In genomic region chr3:133491370-133491769, GRCm38 (mm10) we compare ENCODE assay signal across 20 mouse cellular contexts. TPM values are rescaled to one million over a fixed set of nuclear protein-coding genes. Genes with fewer than 3 reads are reported as not detected.
DNase-seq lines count a peak whose midpoint lies in the region; ATAC-seq and TF ChIP-seq lines count a peak whose summit lies in the region.
"Had no signal": no experiment of that assay in that cellular context is flagged by ENCODE, and none has a peak within 500 bp of the region (broad histone marks: within the 10 kb centered on the region; RNA-seq: fewer than 3 reads in every experiment).

No protein-coding gene starts in this region.

- H3K9me3 ChIP-seq in intestine, embryonic 16.5 days (ENCODE audit: control insufficient read depth, low read length), result no peaks in the 10 kb centered on the region
- H3K9me3 ChIP-seq in intestine, embryonic 15.5 days, result no peaks in the 10 kb centered on the region
- no peaks in the 10 kb centered on the region for H3K9me3 ChIP-seq in G1E (replicated peaks)
- H3K9me3 ChIP-seq: embryonic facial prominence, embryonic 12.5 days; forebrain, embryonic 13.5 days; forebrain, embryonic 15.5 days had no signal

- no peak for TF ChIP-seq CTCF in G1E (IDR thresholded peaks at IDR 0.05; ENCODE audit: low read depth, low read length)

- no peak overlapping the region for H3K4me2 ChIP-seq in intestine, embryonic 16.5 days (ENCODE audit: low read depth, low read length)
- H3K4me2 ChIP-seq in intestine, embryonic 15.5 days (replicated peaks), result no peak overlapping the region
- H3K4me2 ChIP-seq: embryonic facial prominence, embryonic 12.5 days; forebrain, embryonic 13.5 days; forebrain, embryonic 15.5 days had no signal

- H3K27ac ChIP-seq in intestine, embryonic 16.5 days (ENCODE audit: low read length), result no peak overlapping the region
- no peak overlapping the region for H3K27ac ChIP-seq in intestine, embryonic 15.5 days
- H3K27ac ChIP-seq: embryonic facial prominence, embryonic 10.5 days; embryonic facial prominence, embryonic 12.5 days; forebrain, embryonic 13.5 days; forebrain, embryonic 15.5 days had no signal

- peaks cover 8% of the 10 kb centered on the region for H3K36me3 ChIP-seq in intestine, embryonic 16.5 days (ENCODE audit: control insufficient read depth, insufficient read depth, low read length)
- peaks cover 17% of the 10 kb centered on the region for H3K36me3 ChIP-seq in intestine, embryonic 15.5 days
- peaks cover 35% of the 10 kb centered on the region for H3K36me3 ChIP-seq in G1E (replicated peaks)

- no peak overlapping the region for H3K4me3 ChIP-seq in intestine, embryonic 16.5 days (ENCODE audit: low read length)
- no peak overlapping the region for H3K4me3 ChIP-seq in intestine, embryonic 15.5 days (replicated peaks)
- no peak overlapping the region for H3K4me3 ChIP-seq in G1E (ENCODE audit: low read depth, low read length)
- H3K4me3 ChIP-seq: embryonic facial prominence, embryonic 10.5 days; embryonic facial prominence, embryonic 12.5 days; forebrain, embryonic 13.5 days; forebrain, embryonic 15.5 days had no signal

- no peaks in the 10 kb centered on the region for H3K27me3 ChIP-seq in intestine, embryonic 16.5 days (replicated peaks; ENCODE audit: control insufficient read depth, insufficient read depth, low read length)
- no peaks in the 10 kb centered on the region for H3K27me3 ChIP-seq in intestine, embryonic 15.5 days (replicated peaks)
- no peaks in the 10 kb centered on the region for H3K27me3 ChIP-seq in G1E (ENCODE audit: insufficient read depth, low read length)
- H3K27me3 ChIP-seq: CH12.LX; embryonic facial prominence, embryonic 12.5 days; forebrain, embryonic 13.5 days; forebrain, embryonic 15.5 days had no signal

- ATAC-seq in intestine, embryonic 16.5 days, result peak; percentile 40; the same call in 1 of the 2 replicates
- no peak for ATAC-seq in intestine, embryonic 15.5 days
- peak; percentile 28; the same call in 1 of the 2 replicates for ATAC-seq in G1E (ENCODE audit: extremely low read depth, insufficient number of reproducible peaks, low FRiP score, poor library complexity, severe bottlenecking)
- ATAC-seq: CD4-positive, CD25-positive, alpha-beta regulatory T cell, adult 4 months; forebrain, embryonic 13.5 days; forebrain, embryonic 15.5 days had no signal

- WGBS in intestine, embryonic 16.5 days, result 68% methylated on average over 2 of the region's 2 CpGs
- 72% methylated on average over 2 of the region's 2 CpGs for WGBS in intestine, embryonic 15.5 days

- H3K9ac ChIP-seq in intestine, embryonic 16.5 days (ENCODE audit: low read depth, low read length), result no peak overlapping the region
- H3K9ac ChIP-seq in intestine, embryonic 15.5 days, result no peak overlapping the region
- H3K9ac ChIP-seq: embryonic facial prominence, embryonic 12.5 days; forebrain, embryonic 13.5 days; forebrain, embryonic 15.5 days had no signal

- DNase-seq in G1E (ENCODE audit: low spot score) (no peak), MEL-GATA-1-ER (ENCODE audit: extremely low read depth, low read depth) (peak; percentile 7)
- no peak for DNase-seq in adrenal gland, postnatal 4 days (ENCODE audit: low spot score in 2 of 2)
- DNase-seq: adrenal gland, adult 2 months; adrenal gland, postnatal 10 days; adrenal gland, postnatal 25 days; B cell, adult 2 months; cerebellum, adult 11-12 months; cerebellum, adult 2 months; cerebellum, adult 9-10 months; cerebellum, postnatal 10 days; cerebellum, postnatal 25 days had no signal

- 0 out of 2 replicates have a peak, but pooled peaks cover 2% of the 10 kb centered on the region for H3K4me1 ChIP-seq in intestine, embryonic 16.5 days (ENCODE audit: control insufficient read depth, insufficient read depth, low read length)
- no peaks in the 10 kb centered on the region for H3K4me1 ChIP-seq in intestine, embryonic 15.5 days (replicated peaks)
- peaks cover 3% of the 10 kb centered on the region; the same call in 1 of the 2 replicates for H3K4me1 ChIP-seq in G1E (ENCODE audit: insufficient read depth, low read depth, low read length)
- H3K4me1 ChIP-seq: embryonic facial prominence, embryonic 10.5 days; embryonic facial prominence, embryonic 12.5 days; forebrain, embryonic 13.5 days; forebrain, embryonic 15.5 days had no signal

RNA-seq across cellular contexts. Expression of gene Tet2, which starts 53.6 kb away (rescaled TPM):
- polyA plus RNA-seq in intestine, embryonic 16.5 days (2015; fragmentation: Nextera tagmentation; extraction: Ambion mirVana), result 10.3 and 10.7 TPM in 2 replicates
- polyA plus RNA-seq in intestine, embryonic 15.5 days (2015; fragmentation: Nextera tagmentation; extraction: Ambion mirVana), result 13.6 and 15.0 TPM in 2 replicates
- 140 and 144 TPM in 2 replicates for total RNA-seq in G1E (2014; fragmentation: Nextera tagmentation)
- total RNA-seq in G1E (2017), result 87.0 and 97.1 TPM in 2 replicates
- 8.3 and 14.8 TPM in 2 replicates for polyA plus RNA-seq in G1E (2012)
- 10 to 100 TPM; 64.2 to 67.5 TPM for total RNA-seq in adrenal gland, postnatal 4 days (2021)
